Mouse (Mus musculus) brain, adult 2 months (tissue): ENCODE measurements at regions not wholly inside any gene's neighbourhood (a gene's known extent, or its start where the extent isn't known, plus 50 kb on each side); places are given as distances from the start of the nearest gene placed in this dataset.
A peak's percentile ranks its signal among the peaks of the same experiment; 100 is the strongest.

Source experiments
- DNase-seq: peaks from one replicate; pipeline ENCODE4 v3.0.0; 2011; ENCODE audit warnings: low read depth, low spot score

GRCm38 (mm10) chr5:35221451-35222305, 56.4 kb upstream of the Adra2c start:
- DNase-seq: no peak

- no peak for DNase-seq
Measured at GRCm38 (mm10) chr5:35216271-35216670, 61.8 kb upstream of the Adra2c start.

- peak; percentile 59 for DNase-seq
Measured at GRCm38 (mm10) chr5:35215480-35216195, 62.5 kb upstream of the Adra2c start.

GRCm38 (mm10) chr5:35215007-35215406, 63.1 kb upstream of the Adra2c start:
- DNase-seq: peak; percentile 68

- no peak for DNase-seq
Measured at GRCm38 (mm10) chr5:35209348-35209747, 68.8 kb upstream of the Adra2c start.

- DNase-seq: no peak
Measured at GRCm38 (mm10) chr5:35204049-35204448, 74.1 kb upstream of the Adra2c start.

- DNase-seq: peak; percentile 74
Measured at GRCm38 (mm10) chr5:35198468-35198867, 79.7 kb upstream of the Adra2c start.

- peak; percentile 98 for DNase-seq
Measured at GRCm38 (mm10) chr5:35189113-35189797, 83.7 kb upstream of the Lrpap1 start.

GRCm38 (mm10) chr5:35185826-35186225, 80.3 kb upstream of the Lrpap1 start:
- DNase-seq: no peak

GRCm38 (mm10) chr5:35185289-35185688, 79.7 kb upstream of the Lrpap1 start:
- DNase-seq: no peak

GRCm38 (mm10) chr5:35183418-35183817, 77.9 kb upstream of the Lrpap1 start:
- no peak for DNase-seq

GRCm38 (mm10) chr5:35177332-35177731, 71.8 kb upstream of the Lrpap1 start:
- peak; percentile 70 for DNase-seq

- DNase-seq: no peak
Measured at GRCm38 (mm10) chr5:35176112-35176848, 70.7 kb upstream of the Lrpap1 start.

GRCm38 (mm10) chr5:35174318-35174717, 68.8 kb upstream of the Lrpap1 start:
- DNase-seq: no peak

GRCm38 (mm10) chr5:35171336-35171735, 65.8 kb upstream of the Lrpap1 start:
- DNase-seq: peak; percentile 89

GRCm38 (mm10) chr5:35170369-35171130, 65.0 kb upstream of the Lrpap1 start:
- DNase-seq: peak; percentile 39

GRCm38 (mm10) chr5:35169614-35170293, 64.2 kb upstream of the Lrpap1 start:
- no peak for DNase-seq

GRCm38 (mm10) chr5:35168853-35169252, 63.3 kb upstream of the Lrpap1 start:
- DNase-seq: peak; percentile 75

GRCm38 (mm10) chr5:35168369-35168768, 62.8 kb upstream of the Lrpap1 start:
- DNase-seq: no peak

GRCm38 (mm10) chr5:35165993-35166392, 60.4 kb upstream of the Lrpap1 start:
- DNase-seq: peak; percentile 46
